Mouse (Mus musculus) lung, adult 10 weeks (tissue): ENCODE data around the gene Zfand2b. TPM values are rescaled to one million over a fixed set of nuclear protein-coding genes. Genes with fewer than 3 reads are reported as not detected.

Source experiments
- polyA plus RNA-seq: library from polyadenylated mRNA; stranded (reverse); fragments of 350-450 nt; fragmentation: Illumina TruSeq; extraction: RNeasy Lipid Tissue Mini Kit (QIAGEN cat#74804); gene quantifications from one replicate; pipeline ENCODE4 v1.2.3, GENCODE M21; 2014; ENCODE audit warnings: low read depth, low replicate concordance; ENCODE audit not compliant: insufficient read depth

The Zfand2b gene
- polyA plus RNA-seq = 34.3 TPM

GRCm38 (mm10) chr1:75168472-75169464 is at the start of gene Zfand2b:
Zfand2b (plus strand) TSS chr1:75168646.

GRCm38 (mm10) chr1:75124346-75125321 is 43.8 kb upstream of the Zfand2b start, which contains the start of gene Nhej1:
Nhej1 (minus strand) TSS chr1:75125200.

GRCm38 (mm10) chr1:75133421-75134207 is 34.8 kb upstream of the Zfand2b start, which contains the start of gene Slc23a3:
Slc23a3 (minus strand) TSS chr1:75133890.

GRCm38 (mm10) chr1:75142301-75143261 is 25.9 kb upstream of the Zfand2b start, which contains the start of the genes Cnppd1 and Retreg2:
Cnppd1 (minus strand) TSS chr1:75142711.
Retreg2 (plus strand) TSS chr1:75142778.

GRCm38 (mm10) chr1:75180105-75180590 is 11.7 kb downstream of the Zfand2b start, which contains the start of gene Abcb6:
Abcb6 (minus strand) TSS chr1:75180392.

GRCm38 (mm10) chr1:75191622-75192402 is 23.4 kb downstream of the Zfand2b start, which contains the start of the genes Ankzf1 and Atg9a:
Ankzf1 (plus strand) TSS chr1:75192151.
Atg9a (minus strand) TSS chr1:75192196.

GRCm38 (mm10) chr1:75210136-75211087 is 42.0 kb downstream of the Zfand2b start, which contains the start of the genes Glb1l and Stk16:
Glb1l (minus strand) TSS chr1:75210813.
Stk16 (plus strand) TSS chr1:75210838.

GRCm38 (mm10) chr1:75219531-75219930 is 51.1 kb downstream of the Zfand2b start, which contains the start of gene Tuba4a:
Tuba4a (minus strand) TSS chr1:75219865.

Other genes with a start within 250 kb of the Zfand2b start
- 3.6 TPM for gene Cfap65, start 233.0 kb upstream of the Zfand2b start, polyA plus RNA-seq
- gene Ihh, start 217.0 kb upstream of the Zfand2b start, polyA plus RNA-seq = not detected
- 3.9 TPM for gene Nhej1, start 43.4 kb upstream of the Zfand2b start, polyA plus RNA-seq
- gene Slc23a3, start 34.8 kb upstream of the Zfand2b start, polyA plus RNA-seq = 0.54 TPM
- gene Cnppd1, start 25.9 kb upstream of the Zfand2b start, polyA plus RNA-seq = 42.7 TPM
- gene Retreg2, start 25.9 kb upstream of the Zfand2b start, polyA plus RNA-seq = 54.4 TPM
- gene Abcb6, start 11.7 kb downstream of the Zfand2b start, polyA plus RNA-seq = 11.2 TPM
- 9.2 TPM for gene Ankzf1, start 23.5 kb downstream of the Zfand2b start, polyA plus RNA-seq
- 12.2 TPM for gene Atg9a, start 23.6 kb downstream of the Zfand2b start, polyA plus RNA-seq
- 4.8 TPM for gene Glb1l, start 42.2 kb downstream of the Zfand2b start, polyA plus RNA-seq
- 62.4 TPM for gene Stk16, start 42.2 kb downstream of the Zfand2b start, polyA plus RNA-seq
- 60.2 TPM for gene Tuba4a, start 51.2 kb downstream of the Zfand2b start, polyA plus RNA-seq
- not detected for gene A630095N17Rik, start 63.5 kb downstream of the Zfand2b start, polyA plus RNA-seq
- 51.1 TPM for gene Dnajb2, start 67.8 kb downstream of the Zfand2b start, polyA plus RNA-seq
- 1.7 TPM for gene Ptprn, start 95.9 kb downstream of the Zfand2b start, polyA plus RNA-seq
- 1.6 TPM for gene Resp18, start 109.8 kb downstream of the Zfand2b start, polyA plus RNA-seq
- gene Dnpep, start 149.3 kb downstream of the Zfand2b start, polyA plus RNA-seq = 53.8 TPM
- 92.4 TPM for gene Des, start 191.7 kb downstream of the Zfand2b start, polyA plus RNA-seq
- gene Speg, start 206.7 kb downstream of the Zfand2b start, polyA plus RNA-seq = 8.0 TPM